Mouse (Mus musculus) heart, postnatal 0 days (tissue): Measurements from ENCODE around the gene Olfr157.

Source experiments
- CTCF ChIP-seq: IDR thresholded peaks from 2 replicates; pipeline ENCODE4 v1.5.1; 2016; ENCODE audit warnings: antibody characterized with exemption, control low read depth, low read depth
- EP300 ChIP-seq: IDR thresholded peaks from 2 replicates; pipeline ENCODE4 v1.6.1; 2016; ENCODE audit warnings: antibody characterized with exemption, low read depth

GRCm38 (mm10) chr4:43834749-43835148, 5.3 kb downstream of the Olfr157 start:
- TF ChIP-seq CTCF, result no peak
- TF ChIP-seq EP300, result no peak
